Mouse (Mus musculus): Measurements from ENCODE around the gene Pnkd.

- no peak for TF ChIP-seq CTCF (IDR thresholded peaks at IDR 0.05; ENCODE audit: low read depth)
- no peak for TF ChIP-seq EP300 (IDR thresholded peaks at IDR 0.05; ENCODE audit: low read depth)
Measured at GRCm38 (mm10) chr1:74384525-74384924, 99.8 kb downstream of the Pnkd start.

All from heart, postnatal 0 days (tissue).